Mouse (Mus musculus): ENCODE data around the gene Oscp1.
A peak's percentile ranks its signal among the peaks of the same experiment; 100 is the strongest.

Gene Oscp1

GRCm38 (mm10) chr4:126058134-126058996 is at the start of gene Oscp1:
Gene Oscp1 (plus strand): TSS chr4:126058565.
- DNase-seq (ENCODE audit: low spot score), result peak; percentile 93

DNA sequence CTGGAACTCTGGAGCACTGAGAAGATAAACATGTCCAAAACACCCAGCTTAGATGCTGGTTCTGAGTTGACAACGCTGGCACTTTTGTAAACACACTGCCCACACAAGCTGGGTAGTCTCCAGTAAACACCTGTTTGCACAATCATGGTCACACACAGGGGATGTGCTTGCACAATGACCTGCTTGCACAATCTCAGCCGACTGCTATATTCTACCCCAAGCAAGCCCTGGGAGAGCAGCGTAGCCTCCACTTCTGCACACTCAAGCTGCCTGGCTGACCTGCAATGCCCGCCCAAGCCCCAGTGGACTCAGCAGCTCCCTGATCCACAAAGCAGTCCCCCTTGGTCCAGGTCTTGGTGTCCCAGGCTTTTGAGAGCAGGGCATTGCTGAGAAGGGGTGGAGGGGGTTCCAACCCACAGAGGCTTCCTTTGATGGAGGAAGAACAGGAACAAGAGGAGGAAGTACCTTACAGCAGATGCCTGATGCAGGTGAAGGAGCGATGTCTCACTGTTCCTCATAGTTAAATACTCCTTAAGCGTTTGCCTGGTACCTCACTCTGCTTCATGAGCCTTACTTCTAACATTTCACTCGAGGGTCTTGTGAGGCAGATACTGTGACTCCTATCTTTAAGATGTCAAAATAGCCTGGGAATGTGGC is 40.6 kb upstream of the Oscp1 start:
- peak; percentile 37 for DNase-seq (ENCODE audit: low spot score)

- no peak for DNase-seq (ENCODE audit: low spot score)
Observed at GRCm38 (mm10) chr4:126018966-126019538, 39.3 kb upstream of the Oscp1 start.

DNA sequence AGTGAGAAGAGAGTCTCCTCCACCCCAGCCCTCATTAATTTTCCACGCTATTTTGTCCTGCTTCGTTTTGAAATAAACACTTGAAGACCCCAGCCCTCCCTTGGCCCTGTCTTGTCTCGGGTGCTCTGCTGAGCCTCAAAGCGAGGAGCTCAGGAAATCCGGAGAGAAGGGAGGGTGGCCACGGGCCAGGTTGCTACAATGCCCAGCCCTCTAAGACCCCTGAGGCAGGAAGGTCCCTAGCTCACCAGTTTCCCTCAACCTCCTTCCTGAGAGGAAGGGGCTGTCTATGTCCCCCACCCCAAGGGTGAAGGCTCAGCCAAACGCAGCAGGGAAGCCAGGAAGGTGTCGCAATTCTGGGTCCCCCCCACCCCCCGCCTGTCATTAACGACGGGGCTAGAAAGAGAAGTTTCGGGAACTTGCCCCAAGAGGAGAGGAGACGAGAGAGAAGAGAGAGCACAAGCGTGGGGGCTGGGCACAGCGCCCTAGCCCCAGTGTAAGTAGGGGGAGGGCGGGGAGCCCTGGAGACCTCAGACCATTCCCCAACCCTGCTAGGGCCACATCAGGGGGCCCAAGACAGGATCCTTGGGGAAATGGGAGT is 34.0 kb upstream of the Oscp1 start, which contains the start of gene Csf3r:
TSS of gene Csf3r (plus strand) at position 248 of the 598 bp plus-strand sequence.
- DNase-seq (ENCODE audit: low spot score), result no peak

DNA sequence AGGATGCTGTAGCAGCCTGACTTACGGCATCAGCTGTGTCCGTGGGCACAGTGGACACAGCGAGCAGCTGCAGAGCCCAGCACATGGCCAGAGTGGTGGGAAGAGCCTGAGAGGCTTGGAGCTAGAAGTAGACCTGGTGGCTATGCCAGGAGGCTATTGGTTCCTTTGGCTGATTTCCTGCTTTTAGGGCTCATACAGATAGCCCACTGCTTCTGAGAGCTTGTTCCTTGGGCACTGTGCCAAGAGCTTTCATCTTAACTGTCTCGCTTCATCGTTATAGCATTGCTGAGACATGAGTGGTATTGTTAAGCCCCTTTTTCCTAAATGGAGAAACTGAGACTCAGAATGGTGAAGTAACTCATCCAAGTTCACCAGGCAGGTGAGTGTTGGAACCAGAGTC is 32.6 kb upstream of the Oscp1 start:
- DNase-seq (ENCODE audit: low spot score), result no peak

GRCm38 (mm10) chr4:126027980-126028379 is 30.4 kb upstream of the Oscp1 start:
- no peak for DNase-seq (ENCODE audit: low spot score)

GRCm38 (mm10) chr4:126029042-126029441 is 29.3 kb upstream of the Oscp1 start:
- no peak for DNase-seq (ENCODE audit: low spot score)

DNA sequence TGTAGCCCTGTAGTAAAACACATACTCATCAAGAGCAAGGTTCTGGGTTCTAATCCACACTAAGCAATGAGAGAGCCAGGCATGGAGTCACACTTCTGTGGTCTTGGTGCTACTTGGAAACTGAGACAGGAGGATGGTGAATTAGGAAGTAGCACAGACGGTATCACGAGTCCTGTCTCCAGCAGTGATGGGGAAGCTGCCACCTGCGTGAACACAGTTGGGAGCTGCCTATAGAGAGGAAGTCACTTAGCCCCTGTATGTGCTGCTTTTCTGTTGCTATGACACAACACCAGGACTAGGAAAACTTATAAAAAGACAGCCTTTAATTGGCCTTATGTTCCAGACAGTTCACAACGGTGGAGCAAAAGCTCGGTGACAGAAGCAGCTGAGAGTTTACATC is 27.7 kb upstream of the Oscp1 start:
- DNase-seq (ENCODE audit: low spot score), result no peak

DNA sequence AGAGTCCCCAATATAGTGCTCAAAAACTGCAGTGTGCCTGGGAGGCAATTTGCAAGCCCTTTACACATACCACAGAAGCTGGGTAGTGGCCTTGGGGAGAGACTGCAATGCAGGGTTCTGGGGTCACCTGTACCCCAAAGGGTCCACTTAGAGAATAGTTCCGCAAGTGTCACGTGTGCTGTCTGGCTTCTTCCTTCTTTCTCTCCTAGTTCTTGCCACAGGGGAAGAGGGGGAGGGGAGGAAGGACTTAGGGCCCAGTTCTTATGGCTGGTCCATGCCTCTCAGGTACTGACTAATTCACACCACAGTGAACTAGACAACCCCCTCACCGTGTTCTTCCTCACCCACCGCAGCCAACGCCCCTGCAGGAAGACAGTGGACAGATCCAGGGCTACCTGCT is 23.0 kb upstream of the Oscp1 start:
- no peak for DNase-seq (ENCODE audit: low spot score)

DNA sequence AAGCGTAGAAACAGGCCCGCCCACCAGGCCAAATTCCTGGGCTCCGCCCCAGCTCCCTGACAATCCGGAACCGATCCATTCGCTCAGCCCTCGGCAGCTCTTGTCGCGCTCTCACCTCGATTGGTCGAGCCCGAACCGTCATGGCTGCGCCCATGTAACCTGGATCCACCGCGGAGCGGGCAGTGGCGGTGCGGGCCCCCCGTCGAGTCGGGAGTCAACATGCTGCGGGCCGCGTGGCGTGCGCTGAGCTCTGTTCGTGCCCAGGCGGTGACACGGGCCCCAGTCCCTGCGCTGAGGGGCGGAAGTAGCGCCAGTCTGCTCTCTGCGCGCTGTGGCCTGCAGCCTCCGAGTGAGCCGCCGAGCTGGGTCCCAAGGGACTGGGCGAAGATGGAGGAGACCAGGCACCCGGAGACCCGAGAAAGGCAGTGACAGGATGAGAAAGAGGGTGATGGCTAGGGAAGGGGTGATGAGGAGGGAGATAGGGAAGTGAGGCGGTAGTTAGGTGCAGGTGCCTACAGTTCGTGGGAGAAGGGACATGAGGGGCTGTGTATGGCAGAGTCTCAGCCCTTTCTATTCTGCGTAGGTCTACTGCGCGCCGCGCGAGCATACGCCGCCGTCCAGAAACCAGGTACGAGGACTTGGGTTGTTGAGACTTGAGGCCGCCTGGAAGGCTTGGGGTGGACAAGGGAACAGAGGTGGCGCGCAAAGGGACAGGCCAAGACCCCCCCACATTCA is 11.3 kb upstream of the Oscp1 start, which contains the start of gene Mrps15:
TSS of gene Mrps15 (plus strand) at position 75 of the 735 bp plus-strand sequence.
- DNase-seq (ENCODE audit: low spot score), result peak; percentile 83

DNA sequence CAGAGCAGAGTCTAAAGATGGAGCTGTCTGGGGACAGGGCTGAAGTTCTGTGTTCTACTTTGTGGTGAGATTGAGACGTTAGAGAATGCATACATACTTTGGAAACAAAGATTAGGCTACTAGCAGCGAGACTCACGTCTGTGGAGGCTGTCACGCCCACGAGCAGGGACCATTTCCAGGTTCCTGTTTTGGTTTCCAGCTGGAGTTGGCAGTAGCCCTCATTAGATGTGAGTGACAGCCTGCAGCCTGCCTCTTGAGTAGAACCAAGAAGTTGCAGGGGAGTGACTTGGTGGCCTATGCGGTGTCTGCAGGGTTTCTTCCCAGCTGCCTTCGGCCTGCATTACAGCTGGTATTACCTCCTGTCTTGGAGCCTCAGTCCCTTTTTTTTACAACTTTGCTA is 6.7 kb upstream of the Oscp1 start:
- DNase-seq (ENCODE audit: low spot score), result peak; percentile 85

GRCm38 (mm10) chr4:126057207-126058133 is 895 bp upstream of the Oscp1 start:
- DNase-seq (ENCODE audit: low spot score), result no peak

DNA sequence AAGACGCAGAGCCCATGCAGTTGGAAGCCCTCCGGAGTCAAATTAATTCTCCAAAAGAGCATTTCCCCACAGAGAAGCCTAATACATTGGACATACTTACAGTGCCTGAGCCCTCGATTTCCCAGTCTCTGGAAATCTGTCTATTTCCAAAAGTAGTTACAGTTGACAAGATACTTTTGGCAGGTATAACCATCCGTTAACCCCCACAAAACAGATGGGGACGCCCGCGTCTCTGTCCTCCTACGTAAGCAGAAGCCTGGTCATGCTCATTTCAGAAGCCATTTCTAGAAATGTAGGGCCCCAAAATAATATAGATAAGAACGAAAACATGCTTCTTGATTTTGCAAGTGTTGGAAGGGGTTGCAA is 615 bp downstream of the Oscp1 start:
- peak; percentile 65 for DNase-seq (ENCODE audit: low spot score)

- DNase-seq (ENCODE audit: low spot score), result peak; percentile 58
Observed at GRCm38 (mm10) chr4:126062856-126063255, 4.5 kb downstream of the Oscp1 start.

GRCm38 (mm10) chr4:126065241-126065640 is 6.9 kb downstream of the Oscp1 start:
- peak; percentile 82 for DNase-seq (ENCODE audit: low spot score)

- no peak for DNase-seq (ENCODE audit: low spot score)
Observed at GRCm38 (mm10) chr4:126067401-126068077, 9.2 kb downstream of the Oscp1 start.

DNA sequence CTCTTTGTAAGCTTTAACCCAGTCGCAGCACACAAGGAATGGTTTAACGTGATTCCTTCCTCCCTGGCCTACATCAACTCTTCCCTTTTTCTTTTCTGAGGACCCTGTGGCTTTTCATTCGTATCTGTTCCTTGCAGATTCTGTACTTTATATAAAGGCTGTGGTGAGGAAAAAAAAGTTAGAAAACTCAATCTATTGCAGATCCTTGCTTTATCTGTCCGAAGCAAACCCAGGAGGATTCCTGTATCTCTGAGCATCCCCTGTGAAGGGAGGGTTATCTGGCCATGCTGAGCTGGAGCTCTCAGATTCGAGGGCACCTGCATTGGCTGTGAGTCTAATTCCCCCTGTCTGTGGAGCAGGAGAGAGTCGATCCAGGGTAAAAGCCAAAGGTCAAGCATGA is 10.5 kb downstream of the Oscp1 start:
- no peak for DNase-seq (ENCODE audit: low spot score)

DNA sequence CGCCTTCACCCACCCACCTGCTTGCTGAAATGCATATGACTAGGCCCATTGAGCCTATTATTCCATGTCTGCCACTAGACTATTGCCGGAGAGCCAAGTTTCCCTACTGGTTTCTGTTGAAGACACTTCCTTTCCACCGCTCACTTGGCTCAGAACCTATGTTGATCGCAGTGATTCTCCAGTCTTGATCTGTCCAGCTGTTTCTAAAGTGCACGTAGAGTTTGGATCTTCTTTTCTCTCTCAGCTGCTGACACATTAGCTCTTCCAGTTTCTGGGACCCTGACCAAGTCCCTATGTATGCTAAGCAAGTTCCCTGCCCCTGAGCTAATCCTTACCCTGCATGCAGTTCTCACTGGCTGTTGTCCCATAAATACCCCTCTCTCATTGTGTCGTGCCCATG is 19.5 kb downstream of the Oscp1 start:
- no peak for DNase-seq (ENCODE audit: low spot score)

- no peak for DNase-seq (ENCODE audit: low spot score)
Observed at GRCm38 (mm10) chr4:126079266-126079665, 20.9 kb downstream of the Oscp1 start.

DNA sequence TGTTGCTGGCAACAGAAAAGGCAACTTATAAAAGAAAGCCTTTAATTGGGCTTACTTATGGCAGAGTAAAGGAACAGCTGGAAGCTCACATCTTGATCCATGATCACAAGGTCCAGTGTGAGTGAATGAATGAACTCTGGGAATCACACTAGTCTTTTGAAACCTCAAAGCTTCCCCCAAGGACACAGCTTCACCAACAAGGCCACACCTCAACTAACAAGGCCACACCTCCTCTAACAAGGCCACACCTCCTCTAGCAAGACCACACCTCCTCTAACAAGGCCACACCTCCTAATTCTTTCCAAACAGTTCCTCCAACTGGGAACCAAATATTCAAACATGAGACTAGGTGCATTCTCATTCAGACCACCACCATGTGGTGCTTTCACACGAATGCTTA is 23.2 kb downstream of the Oscp1 start:
- no peak for DNase-seq (ENCODE audit: low spot score)
